Mouse (Mus musculus) cortical plate, adult 2 months (tissue): ENCODE measurements around the gene Ezh2.

Experiments used
- CTCF ChIP-seq: fragments of 200-500 bp; IDR thresholded peaks from 2 replicates; pipeline ENCODE4 v1.5.1; 2011; ENCODE audit warnings: mild to moderate bottlenecking, control low read depth, low read length; ENCODE audit not compliant: insufficient read depth; ENCODE audit errors: extremely low read depth
- POLR2A ChIP-seq: fragments of 200-500 bp; IDR thresholded peaks from 2 replicates; pipeline ENCODE4 v1.6.1; 2011; ENCODE audit warnings: mild to moderate bottlenecking, low read length, control low read depth; ENCODE audit not compliant: insufficient read depth; ENCODE audit errors: extremely low read depth

DNA sequence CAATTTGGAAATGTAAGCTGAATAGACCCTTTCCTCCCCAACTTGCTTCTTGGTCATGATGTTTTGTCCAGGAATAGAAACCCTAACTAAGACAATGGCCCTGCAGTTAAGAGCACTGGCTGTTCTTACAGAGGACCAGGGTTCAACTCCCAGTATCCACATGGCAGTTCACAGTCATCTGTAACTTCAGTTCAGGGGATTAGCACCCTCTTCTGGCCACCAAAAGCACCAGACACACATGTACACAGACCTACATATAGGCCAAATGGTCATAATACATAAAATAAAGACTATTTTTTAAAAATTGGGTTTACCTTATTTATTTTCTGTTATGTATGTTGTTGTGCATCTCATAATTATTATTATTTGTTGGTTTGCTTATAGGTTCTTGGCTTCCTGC, 38.3 kb upstream of the Ezh2 start:
- TF ChIP-seq POLR2A (no peak), CTCF (no peak)
